ENCODE assay signal across 8 mouse cellular contexts in genomic region chr7:25707581-25708292, GRCm38 (mm10). TPM values are rescaled to one million over a fixed set of nuclear protein-coding genes. Genes with fewer than 3 reads are reported as not detected.
DNase-seq lines count a peak whose midpoint lies in the region; ATAC-seq lines count a peak whose summit lies in the region.

No protein-coding gene starts in this region.

- H3K9ac ChIP-seq in embryonic facial prominence, embryonic 12.5 days = 0 out of 2 replicates have a peak overlapping the region, but pooled peaks have one; percentile 26
- H3K9ac ChIP-seq in hindbrain, embryonic 14.5 days = no peak overlapping the region
- no peak overlapping the region for H3K9ac ChIP-seq in liver, embryonic 12.5 days
- H3K9ac ChIP-seq in stomach, embryonic 15.5 days = no peak overlapping the region

- no peak for ATAC-seq in embryonic facial prominence, embryonic 12.5 days (ENCODE audit: insufficient number of reproducible peaks, insufficient read depth, low FRiP score, low TSS enrichment)
- no peak for ATAC-seq in hindbrain, embryonic 14.5 days (ENCODE audit: low FRiP score)
- peak; percentile 7; the same call in 1 of the 2 replicates for ATAC-seq in liver, embryonic 12.5 days
- ATAC-seq in stomach, embryonic 15.5 days (ENCODE audit: insufficient read depth, low FRiP score, low read depth) = no peak

- peak overlapping the region; percentile 59; the same call in 1 of the 2 replicates for H3K27ac ChIP-seq in embryonic facial prominence, embryonic 12.5 days
- peak overlapping the region; percentile 43; the same call in 1 of the 2 replicates for H3K27ac ChIP-seq in hindbrain, embryonic 14.5 days
- peak overlapping the region; percentile 31; the same call in 1 of the 2 replicates for H3K27ac ChIP-seq in liver, embryonic 12.5 days
- H3K27ac ChIP-seq in stomach, embryonic 15.5 days = peak overlapping the region; percentile 48

- WGBS in embryonic facial prominence, embryonic 12.5 days = 45% methylated on average over 15 of the region's 15 CpGs
- WGBS in hindbrain, embryonic 14.5 days = 65% methylated on average over 13 of the region's 15 CpGs
- 56% methylated on average over 15 of the region's 15 CpGs for WGBS in liver, embryonic 12.5 days (ENCODE audit: insufficient replicate concordance)
- 34% methylated on average over 15 of the region's 15 CpGs for WGBS in stomach, embryonic 15.5 days

- H3K4me1 ChIP-seq in embryonic facial prominence, embryonic 12.5 days = peaks cover 49% of the 10 kb centered on the region
- peaks cover 29% of the 10 kb centered on the region for H3K4me1 ChIP-seq in hindbrain, embryonic 14.5 days (replicated peaks; ENCODE audit: control insufficient read depth, insufficient read depth, low read length)
- H3K4me1 ChIP-seq in liver, embryonic 12.5 days = peaks cover 86% of the 10 kb centered on the region
- peaks cover 65% of the 10 kb centered on the region for H3K4me1 ChIP-seq in stomach, embryonic 15.5 days

- DNase-seq in gastrocnemius, postnatal 25 days = peak; percentile 64
- no peak for DNase-seq in gastrocnemius, postnatal 10 days
- no peak for DNase-seq in hindbrain, embryonic 14.5 days (ENCODE audit: low spot score)
- no peak for DNase-seq in cerebellum, adult 11-12 months
- no peak for DNase-seq in layer of hippocampus, adult 8-10 months (ENCODE audit: low spot score in 2 of 2)

- H3K4me2 ChIP-seq in embryonic facial prominence, embryonic 12.5 days (replicated peaks) = no peak overlapping the region
- H3K4me2 ChIP-seq in hindbrain, embryonic 14.5 days (replicated peaks) = no peak overlapping the region
- no peak overlapping the region for H3K4me2 ChIP-seq in liver, embryonic 12.5 days
- H3K4me2 ChIP-seq in stomach, embryonic 15.5 days = no peak overlapping the region

- H3K9me3 ChIP-seq in embryonic facial prominence, embryonic 12.5 days = no peaks in the 10 kb centered on the region
- no peaks in the 10 kb centered on the region for H3K9me3 ChIP-seq in hindbrain, embryonic 14.5 days (ENCODE audit: control insufficient read depth, low read length)
- no peaks in the 10 kb centered on the region for H3K9me3 ChIP-seq in liver, embryonic 12.5 days (replicated peaks)
- H3K9me3 ChIP-seq in stomach, embryonic 15.5 days = no peaks in the 10 kb centered on the region

- no peak overlapping the region for H3K4me3 ChIP-seq in embryonic facial prominence, embryonic 12.5 days
- H3K4me3 ChIP-seq in hindbrain, embryonic 14.5 days (replicated peaks; ENCODE audit: low read length) = no peak overlapping the region
- H3K4me3 ChIP-seq in liver, embryonic 12.5 days = no peak overlapping the region
- no peak overlapping the region for H3K4me3 ChIP-seq in stomach, embryonic 15.5 days (replicated peaks)

- H3K27me3 ChIP-seq in embryonic facial prominence, embryonic 12.5 days = peaks cover 18% of the 10 kb centered on the region
- H3K27me3 ChIP-seq in hindbrain, embryonic 14.5 days (ENCODE audit: control insufficient read depth, insufficient read depth, low read length) = 0 out of 2 replicates have a peak, but pooled peaks cover 10% of the 10 kb centered on the region
- H3K27me3 ChIP-seq in liver, embryonic 12.5 days (replicated peaks) = no peaks in the 10 kb centered on the region
- H3K27me3 ChIP-seq in stomach, embryonic 15.5 days (replicated peaks) = no peaks in the 10 kb centered on the region

- peaks cover under 1% of the 10 kb centered on the region for H3K36me3 ChIP-seq in embryonic facial prominence, embryonic 12.5 days
- peaks cover 4% of the 10 kb centered on the region; the same call in 1 of the 2 replicates for H3K36me3 ChIP-seq in hindbrain, embryonic 14.5 days (replicated peaks; ENCODE audit: control insufficient read depth, insufficient read depth)
- H3K36me3 ChIP-seq in liver, embryonic 12.5 days = peaks cover 76% of the 10 kb centered on the region
- no peaks in the 10 kb centered on the region for H3K36me3 ChIP-seq in stomach, embryonic 15.5 days

RNA-seq across cellular contexts. Expression of gene Ccdc97, which starts 11.2 kb away (rescaled TPM):
- total RNA-seq in gastrocnemius, postnatal 25 days (2021) = 10 to 100 TPM; 33.6 to 36.2 TPM
- 10 to 100 TPM; 31.9 to 39.6 TPM for total RNA-seq in gastrocnemius, postnatal 10 days (2021)
- polyA plus RNA-seq in embryonic facial prominence, embryonic 12.5 days (2016; fragmentation: Nextera tagmentation; extraction: Ambion mirVana) = 23.7 and 24.6 TPM in 2 replicates
- polyA plus RNA-seq in hindbrain, embryonic 14.5 days (2014; fragmentation: Nextera tagmentation; extraction: Ambion mirVana) = 41.9 and 43.5 TPM in 2 replicates
- polyA plus RNA-seq in liver, embryonic 12.5 days (2016; fragmentation: Nextera tagmentation; extraction: Ambion mirVana) = 14.7 and 15.2 TPM in 2 replicates
- polyA plus RNA-seq in stomach, embryonic 15.5 days (2015; fragmentation: Nextera tagmentation; extraction: Ambion mirVana) = 16.9 and 19.6 TPM in 2 replicates
- 10 to 100 TPM; 60.6 to 64.6 (median 62.8) TPM for total RNA-seq in layer of hippocampus, adult 8-10 months (2022)

RNA-seq across cellular contexts. Expression of gene Tgfb1, which starts 20.9 kb away (rescaled TPM):
- total RNA-seq in gastrocnemius, postnatal 25 days (2021) = 1 to 10 TPM; 6.3 to 7.2 TPM
- 10 to 100 TPM; 15.2 to 25.6 TPM for total RNA-seq in gastrocnemius, postnatal 10 days (2021)
- polyA plus RNA-seq in embryonic facial prominence, embryonic 12.5 days (2016; fragmentation: Nextera tagmentation; extraction: Ambion mirVana) = 2.5 and 3.6 TPM in 2 replicates
- polyA plus RNA-seq in hindbrain, embryonic 14.5 days (2014; fragmentation: Nextera tagmentation; extraction: Ambion mirVana) = 0.82 and 1.1 TPM in 2 replicates
- polyA plus RNA-seq in liver, embryonic 12.5 days (2016; fragmentation: Nextera tagmentation; extraction: Ambion mirVana) = 13.6 and 14.2 TPM in 2 replicates
- 3.9 and 4.1 TPM in 2 replicates for polyA plus RNA-seq in stomach, embryonic 15.5 days (2015; fragmentation: Nextera tagmentation; extraction: Ambion mirVana)
- 10 to 100 TPM in 2 of 4 experiments, 1 to 10 TPM in 2; 7.2 to 26.4 (median 15.7) TPM for total RNA-seq in layer of hippocampus, adult 8-10 months (2022)

RNA-seq across cellular contexts. Expression of gene B9d2, which starts 27.2 kb away (rescaled TPM):
- 1 to 10 TPM; 8.4 to 8.8 TPM for total RNA-seq in gastrocnemius, postnatal 25 days (2021)
- total RNA-seq in gastrocnemius, postnatal 10 days (2021) = 10 to 100 TPM; 10.5 to 10.9 TPM
- 27.8 and 28.7 TPM in 2 replicates for polyA plus RNA-seq in embryonic facial prominence, embryonic 12.5 days (2016; fragmentation: Nextera tagmentation; extraction: Ambion mirVana)
- polyA plus RNA-seq in hindbrain, embryonic 14.5 days (2014; fragmentation: Nextera tagmentation; extraction: Ambion mirVana) = 41.8 and 42.7 TPM in 2 replicates
- polyA plus RNA-seq in liver, embryonic 12.5 days (2016; fragmentation: Nextera tagmentation; extraction: Ambion mirVana) = 24.9 and 29.5 TPM in 2 replicates
- 23.2 and 25.3 TPM in 2 replicates for polyA plus RNA-seq in stomach, embryonic 15.5 days (2015; fragmentation: Nextera tagmentation; extraction: Ambion mirVana)
- total RNA-seq in layer of hippocampus, adult 8-10 months (2022) = 10 to 100 TPM; 21.0 to 23.9 (median 21.8) TPM

RNA-seq across cellular contexts. Expression of gene Tmem91, which starts 32.8 kb away (rescaled TPM):
- not detected for total RNA-seq in gastrocnemius, postnatal 25 days (2021)
- total RNA-seq in gastrocnemius, postnatal 10 days (2021) = under 1 TPM; 0.45 to 0.47 TPM
- polyA plus RNA-seq in embryonic facial prominence, embryonic 12.5 days (2016; fragmentation: Nextera tagmentation; extraction: Ambion mirVana) = 3.7 and 3.8 TPM in 2 replicates
- 54.1 and 64.8 TPM in 2 replicates for polyA plus RNA-seq in hindbrain, embryonic 14.5 days (2014; fragmentation: Nextera tagmentation; extraction: Ambion mirVana)
- 2.0 and 3.2 TPM in 2 replicates for polyA plus RNA-seq in liver, embryonic 12.5 days (2016; fragmentation: Nextera tagmentation; extraction: Ambion mirVana)
- polyA plus RNA-seq in stomach, embryonic 15.5 days (2015; fragmentation: Nextera tagmentation; extraction: Ambion mirVana) = 3.0 and 4.0 TPM in 2 replicates
- 10 to 100 TPM; 10.8 to 16.2 (median 15.1) TPM for total RNA-seq in layer of hippocampus, adult 8-10 months (2022)

RNA-seq across cellular contexts. Expression of gene Hnrnpul1, which starts 46.8 kb away (rescaled TPM):
- 10 to 100 TPM; 55.3 to 57.2 TPM for total RNA-seq in gastrocnemius, postnatal 25 days (2021)
- 10 to 100 TPM; 91.8 to 98.1 TPM for total RNA-seq in gastrocnemius, postnatal 10 days (2021)
- 68.1 and 72.8 TPM in 2 replicates for polyA plus RNA-seq in embryonic facial prominence, embryonic 12.5 days (2016; fragmentation: Nextera tagmentation; extraction: Ambion mirVana)
- 54.7 and 55.2 TPM in 2 replicates for polyA plus RNA-seq in hindbrain, embryonic 14.5 days (2014; fragmentation: Nextera tagmentation; extraction: Ambion mirVana)
- polyA plus RNA-seq in liver, embryonic 12.5 days (2016; fragmentation: Nextera tagmentation; extraction: Ambion mirVana) = 46.1 and 52.3 TPM in 2 replicates
- polyA plus RNA-seq in stomach, embryonic 15.5 days (2015; fragmentation: Nextera tagmentation; extraction: Ambion mirVana) = 49.0 and 54.2 TPM in 2 replicates
- 100 to 1,000 TPM in 3 of 4 experiments, 10 to 100 TPM in 1; 99.7 to 117 (median 108) TPM for total RNA-seq in layer of hippocampus, adult 8-10 months (2022)
